Mouse (Mus musculus) C2C12 (cell line): ENCODE data around the gene Gm20518.

Experiments
- CTCF ChIP-seq: IDR thresholded peaks from one replicate; pipeline ENCODE4 v1.5.1; 2011; ENCODE audit not compliant: control insufficient read depth, insufficient read depth, insufficient read length
- FOSL1 ChIP-seq: IDR thresholded peaks from one replicate; pipeline ENCODE4 v1.8.0; 2011; ENCODE audit warnings: mild to moderate bottlenecking, low read length; ENCODE audit not compliant: poor library complexity, insufficient read depth, severe bottlenecking
- MAX ChIP-seq: IDR thresholded peaks from one replicate; pipeline ENCODE4 v1.6.1; 2011; ENCODE audit warnings: mild to moderate bottlenecking, control low read depth
- MYOG ChIP-seq: IDR thresholded peaks from one replicate; pipeline ENCODE4 v1.6.1; 2011; ENCODE audit not compliant: control insufficient read depth, insufficient read length; ENCODE audit errors: extremely low read depth
- USF1 ChIP-seq: IDR thresholded peaks from one replicate; pipeline ENCODE4 v1.6.1; 2011; ENCODE audit warnings: low read depth, mild to moderate bottlenecking, control low read depth, moderate library complexity

DNA sequence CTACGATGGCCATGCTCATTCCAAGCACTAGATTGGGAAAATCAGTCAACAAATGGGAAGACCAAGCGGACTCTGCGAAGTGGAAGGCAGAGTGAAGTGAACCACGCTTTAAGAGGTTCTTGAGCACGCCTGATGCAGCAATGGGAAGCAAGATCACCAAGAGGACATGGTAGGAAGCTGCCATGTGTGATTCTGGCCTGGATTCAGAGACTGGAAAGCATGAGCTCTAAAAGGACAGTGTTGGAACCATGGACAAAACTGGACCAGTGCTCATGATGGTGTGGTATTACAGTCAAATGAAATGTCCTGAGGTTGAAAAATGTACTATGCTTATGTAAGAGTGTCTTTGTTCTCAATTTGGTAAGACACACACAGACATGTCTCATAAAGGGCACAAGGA is 40.1 kb downstream of the Gm20518 start:
- TF ChIP-seq CTCF, result no peak
- no peak for TF ChIP-seq USF1
- TF ChIP-seq MAX, result no peak
- no peak for TF ChIP-seq MYOG
- TF ChIP-seq FOSL1, result no peak
